Mouse (Mus musculus) embryonic facial prominence, embryonic 14.5 days (tissue): Measurements from ENCODE around the gene Ephb2. TPM values are rescaled to one million over a fixed set of nuclear protein-coding genes. Genes with fewer than 3 reads are reported as not detected.

Source experiments
- ATAC-seq: fragments of 200-750 bp; cut with Nextera tagmentation; 2 replicates; pipeline ENCODE4 v1.8.0; 2017; ENCODE audit warnings: low read depth, moderate number of reproducible peaks, moderate TSS enrichment
- DNase-seq: peaks from one replicate; pipeline ENCODE4 v3.0.0-alpha.2; 2015; ENCODE audit warnings: low spot score
- H3K27ac ChIP-seq: fragments of 300-500 bp; sonication (generic); replicated peaks from 2 replicates; pipeline ENCODE4 v1.5.1; 2014; ENCODE audit warnings: low read depth, mild to moderate bottlenecking, low read length, moderate library complexity
- H3K27me3 ChIP-seq: fragments of 300-500 bp; sonication (generic); replicated peaks from 2 replicates; pipeline ENCODE4 v1.6.1; 2014; ENCODE audit warnings: low read length; ENCODE audit not compliant: control insufficient read depth, insufficient read depth
- H3K36me3 ChIP-seq: fragments of 300-500 bp; sonication (generic); 2 replicates; pipeline ENCODE4 v1.6.1; 2014; ENCODE audit warnings: low read length, mixed read lengths; ENCODE audit not compliant: control insufficient read depth, insufficient read depth
- H3K4me1 ChIP-seq: fragments of 300-500 bp; sonication (generic); 2 replicates; pipeline ENCODE4 v1.6.1; 2014; ENCODE audit warnings: antibody characterized with exemption, low read length; ENCODE audit not compliant: control insufficient read depth, insufficient read depth
- H3K4me2 ChIP-seq: fragments of 300-500 bp; sonication (generic); 2 replicates; pipeline ENCODE4 v1.6.1; 2014; ENCODE audit warnings: low read depth, mild to moderate bottlenecking, low read length, moderate library complexity, mixed read lengths
- H3K4me3 ChIP-seq: fragments of 300-500 bp; sonication (generic); 2 replicates; pipeline ENCODE4 v1.5.1; 2014; ENCODE audit warnings: low read depth, mild to moderate bottlenecking, low read length
- H3K9ac ChIP-seq: fragments of 300-500 bp; sonication (generic); 2 replicates; pipeline ENCODE4 v1.6.1; 2014; ENCODE audit warnings: low read depth, mild to moderate bottlenecking, low read length, moderate library complexity, mixed read lengths
- H3K9me3 ChIP-seq: fragments of 300-500 bp; sonication (generic); 2 replicates; pipeline ENCODE4 v1.6.1; 2016; ENCODE audit warnings: low read length; ENCODE audit not compliant: control insufficient read depth
- WGBS: fragments of 180-500 bp; shearing (Covaris S2); extraction: QIAGEN DNeasy Blood & Tissue Kit; methylation state at CpG from one replicate; pipeline ENCODE4 v1.1.7; 2014; 5-methylcytosine and 5-hydroxymethylcytosine counted together
- microRNA-seq: library from miRNA; unstranded; fragments of <30 nt; microRNA quantifications from one replicate; pipeline ENCODE4, GENCODE M21; 2016; ENCODE audit warnings: borderline number of aligned reads
- polyA plus RNA-seq: library from polyadenylated mRNA; unstranded; fragments of >200 nt; fragmentation: Nextera tagmentation; extraction: Ambion mirVana; gene quantifications from 2 replicates; pipeline ENCODE4 v1.2.1, GENCODE M21; 2014

Ephb2 gene
- polyA plus RNA-seq, 1 experiment from 2014 or later = 14.9 TPM

- DNase-seq (peak; percentile 51), ATAC-seq (peak; percentile 63)
- Histone ChIP-seq H3K4me1 (peaks cover 9% of the 10 kb centered on the region), H3K36me3 (0 out of 2 replicates have a peak, but pooled peaks cover 3% of the 10 kb centered on the region), H3K27me3 (no peaks in the 10 kb centered on the region), H3K4me3 (peak overlapping the region; percentile 100), H3K27ac (peak overlapping the region; percentile 95), H3K9ac (peak overlapping the region; percentile 99), H3K9me3 (no peaks in the 10 kb centered on the region), H3K4me2 (peak overlapping the region; percentile 53)
- 0% methylated on average over 18 of the region's 68 CpGs for WGBS
These were observed 233.7 kb downstream of the Ephb2 start for GRCm38 (mm10) chr4:136602018-136602554.

- Histone ChIP-seq H3K4me2 (peak overlapping the region; percentile 53), H3K9ac (peak overlapping the region; percentile 99), H3K4me3 (peak overlapping the region; percentile 100), H3K27ac (peak overlapping the region; percentile 95), H3K36me3 (0 out of 2 replicates have a peak, but pooled peaks cover 3% of the 10 kb centered on the region), H3K27me3 (no peaks in the 10 kb centered on the region), H3K4me1 (peaks cover 9% of the 10 kb centered on the region), H3K9me3 (no peaks in the 10 kb centered on the region)
- ATAC-seq (no peak), DNase-seq (peak; percentile 58)
- WGBS = under 1% methylated on average over 13 of the region's 13 CpGs
These were observed 234.3 kb downstream of the Ephb2 start for GRCm38 (mm10) chr4:136601476-136601875.

DNA sequence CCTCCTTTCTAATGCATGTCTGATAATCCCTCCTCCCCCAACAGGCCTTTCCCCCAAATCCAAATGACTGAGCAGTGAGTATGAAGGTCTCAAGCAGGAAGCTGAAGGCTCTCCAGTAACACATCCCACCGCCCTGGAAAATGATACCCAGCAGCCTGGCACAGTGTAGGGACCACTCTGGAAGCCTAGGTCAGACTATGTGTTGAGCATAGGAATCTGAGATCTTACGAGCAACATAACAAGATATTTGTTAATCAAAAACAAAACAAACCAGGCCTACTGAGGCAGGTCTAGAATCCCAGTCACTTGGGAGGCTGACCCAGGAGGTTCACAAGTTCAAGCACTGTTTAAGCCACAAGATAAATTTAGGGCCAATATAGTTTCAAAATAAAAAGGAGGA lies 235.3 kb downstream of the Ephb2 start:
- Histone ChIP-seq H3K27me3 (no peaks in the 10 kb centered on the region), H3K27ac (no peak overlapping the region), H3K9ac (no peak overlapping the region; the same call in 1 of the 2 replicates), H3K4me3 (peak overlapping the region; percentile 100), H3K4me2 (peak overlapping the region; percentile 53), H3K4me1 (peaks cover 9% of the 10 kb centered on the region), H3K36me3 (0 out of 2 replicates have a peak, but pooled peaks cover 3% of the 10 kb centered on the region), H3K9me3 (no peaks in the 10 kb centered on the region)
- DNase-seq (no peak), ATAC-seq (no peak)
- WGBS = 78% methylated on average over 2 of the region's 2 CpGs

DNA sequence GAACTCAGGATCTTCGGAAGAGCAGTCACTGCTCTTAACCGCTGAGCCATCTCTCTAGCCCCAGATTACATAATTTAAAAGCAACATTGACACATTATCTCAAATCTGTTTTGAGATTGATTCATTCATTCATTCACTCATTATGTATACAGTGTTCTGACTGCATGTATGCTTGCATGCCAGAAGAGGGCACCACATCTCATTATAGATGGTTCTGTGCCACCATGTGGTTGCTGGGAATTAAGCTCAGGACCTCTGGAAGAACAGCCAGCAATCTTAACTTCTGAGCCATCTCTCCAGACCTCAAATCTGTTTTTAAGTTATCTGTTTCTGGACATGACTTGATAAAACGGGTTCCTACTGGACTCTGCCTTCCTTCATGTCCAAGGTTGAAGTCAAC lies 235.9 kb downstream of the Ephb2 start:
- ATAC-seq (no peak), DNase-seq (no peak)
- Histone ChIP-seq H3K27ac (no peak overlapping the region), H3K9ac (no peak overlapping the region), H3K4me2 (no peak overlapping the region), H3K4me1 (peaks cover 9% of the 10 kb centered on the region), H3K36me3 (0 out of 2 replicates have a peak, but pooled peaks cover 3% of the 10 kb centered on the region), H3K4me3 (no peak overlapping the region), H3K9me3 (no peaks in the 10 kb centered on the region), H3K27me3 (no peaks in the 10 kb centered on the region)
- 96% methylated on average over 3 of the region's 3 CpGs for WGBS

DNA sequence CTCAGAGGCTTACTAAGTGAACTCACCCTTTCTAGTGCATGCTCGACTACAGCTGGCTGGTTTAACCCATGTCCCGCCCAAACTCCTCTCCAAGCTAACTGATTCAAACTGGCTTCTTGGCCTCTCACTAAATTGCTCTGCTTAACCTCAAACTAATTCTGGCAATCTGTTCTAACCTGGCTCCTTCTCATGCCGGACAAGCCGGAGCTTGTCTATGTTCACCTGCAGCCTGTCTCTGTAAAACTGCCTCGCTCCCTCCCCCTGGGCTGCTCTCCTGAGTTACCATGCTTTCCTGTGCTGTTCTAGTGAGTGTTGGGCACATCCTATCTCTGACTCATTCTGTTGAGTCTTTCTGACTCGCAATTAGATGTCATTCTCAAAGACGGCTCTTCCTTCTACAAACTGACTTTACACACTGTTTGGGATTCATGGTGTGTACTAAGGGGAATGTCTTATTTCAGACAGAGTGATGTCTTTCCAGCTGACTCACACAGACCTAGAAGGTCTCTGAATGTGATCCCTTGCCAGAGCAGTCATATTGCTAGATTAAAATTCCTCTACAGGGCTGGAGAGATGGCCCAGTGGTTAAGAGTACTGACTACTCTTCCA lies 237.4 kb downstream of the Ephb2 start:
- ATAC-seq = no peak

More for the DNA sequence above, 237.4 kb downstream of the Ephb2 start:
- Histone ChIP-seq H3K36me3 (0 out of 2 replicates have a peak, but pooled peaks cover 3% of the 10 kb centered on the region), H3K4me2 (no peak overlapping the region), H3K27me3 (no peaks in the 10 kb centered on the region), H3K9ac (no peak overlapping the region), H3K4me3 (no peak overlapping the region), H3K9me3 (no peaks in the 10 kb centered on the region), H3K4me1 (peaks cover 9% of the 10 kb centered on the region), H3K27ac (no peak overlapping the region)
- DNase-seq = no peak
- 85% methylated on average over 7 of the region's 7 CpGs for WGBS

Small RNAs within 50 kb of the gene (microRNA-seq; reads per million reads assigned to microRNA genes)
- not detected for gene Gm22180

Other genes with a start within 250 kb of the Ephb2 start
- 48.6 and 54.1 TPM in 2 replicates for gene Kdm1a, start 233.3 kb downstream of the Ephb2 start, polyA plus RNA-seq
- gene Tex46, start 225.6 kb downstream of the Ephb2 start, polyA plus RNA-seq = not detected in 2 replicates
- gene Lactbl1, start 213.4 kb downstream of the Ephb2 start, polyA plus RNA-seq = not detected in 2 replicates
- 85.2 and 99.6 TPM in 2 replicates for gene C1qb, start 50.2 kb upstream of the Ephb2 start, polyA plus RNA-seq
- gene C1qc, start 57.1 kb upstream of the Ephb2 start, polyA plus RNA-seq = 46.2 and 47.9 TPM in 2 replicates
- gene C1qa, start 62.8 kb upstream of the Ephb2 start, polyA plus RNA-seq = 46.6 and 49.2 TPM in 2 replicates
- 1.4 and 1.7 TPM in 2 replicates for gene Epha8, start 120.8 kb upstream of the Ephb2 start, polyA plus RNA-seq
- 3.0 and 4.1 TPM in 2 replicates for gene Zbtb40, start 212.8 kb upstream of the Ephb2 start, polyA plus RNA-seq